In the genomic region with DNA sequence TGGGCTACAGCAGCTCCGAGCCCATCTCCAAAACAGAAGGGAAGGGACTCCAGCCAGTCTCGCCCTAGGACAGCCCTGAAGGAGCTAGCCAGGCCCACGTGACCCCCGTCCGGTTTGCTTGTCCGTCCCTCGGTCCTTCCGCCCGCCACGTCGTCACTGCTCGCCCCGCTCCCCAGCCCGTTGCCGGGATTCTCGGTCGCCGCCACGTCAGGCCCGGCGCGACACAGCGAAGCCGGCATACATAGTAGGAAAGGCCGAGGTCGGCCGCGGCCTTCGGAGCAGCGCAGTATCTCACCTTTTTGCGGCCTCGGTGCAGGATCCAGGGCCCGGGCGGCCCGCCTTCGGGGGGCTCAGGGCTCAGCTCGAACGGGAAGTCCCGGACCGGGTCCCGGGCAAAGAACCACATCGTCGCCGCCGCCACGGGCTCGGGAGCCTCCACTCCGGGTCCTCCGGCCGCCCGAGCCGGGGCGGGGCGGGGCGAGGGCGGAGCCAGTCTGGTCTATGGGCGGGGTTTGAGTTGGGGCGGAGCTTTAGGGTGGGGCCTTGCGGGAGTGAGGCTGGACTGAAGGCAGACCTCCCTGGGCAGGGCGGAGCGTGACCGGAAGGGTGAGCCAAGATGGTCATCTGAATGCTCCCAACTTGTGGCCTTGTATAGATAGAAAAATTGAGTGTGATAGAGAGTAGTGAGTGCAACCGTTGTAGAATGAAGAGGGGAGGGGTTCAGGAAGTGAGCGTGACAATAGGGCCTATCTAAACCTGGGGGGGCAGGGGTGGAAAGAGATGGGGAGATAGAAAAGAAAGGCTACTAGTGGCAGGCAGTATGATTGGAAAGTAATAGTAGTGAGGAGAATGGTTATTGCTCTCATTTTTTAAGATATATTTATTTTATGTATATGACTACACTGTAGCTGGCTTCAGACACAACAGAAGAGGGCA, we compare ENCODE assay signal across 8 mouse cellular contexts. TPM values are rescaled to one million over a fixed set of nuclear protein-coding genes. Genes with fewer than 3 reads are reported as not detected.
DNase-seq lines count a peak whose midpoint lies in the region; ATAC-seq lines count a peak whose summit lies in the region.

A gene (minus strand): TSS at position 495 of the 936 bp plus-strand sequence.

- no peaks in the 10 kb centered on the region for H3K27me3 ChIP-seq in intestine, embryonic 16.5 days (replicated peaks; ENCODE audit: control insufficient read depth, insufficient read depth, low read length)

- DNase-seq in adrenal gland, adult 8-10 months, result peak; percentile 95
- peak; percentile 99 for DNase-seq in embryo, embryonic 9.5 days (ENCODE audit: extremely low spot score)
- DNase-seq in gastrocnemius, postnatal 4 days (ENCODE audit: low spot score in 2 of 2), result peak; percentile 91 to 95
- DNase-seq in left cerebral cortex, postnatal 25 days (ENCODE audit: low spot score in 2 of 2), result peak; percentile 89 to 93
- peak; percentile 88 for DNase-seq in mesoderm, embryonic 11.5 days (ENCODE audit: low read depth, low spot score)
- DNase-seq in right cerebral cortex, postnatal 25 days, result peak; percentile 93
- DNase-seq in urinary bladder, postnatal 4 days (ENCODE audit: low spot score in 2 of 2), result peak; percentile 96 to 98

- no peaks in the 10 kb centered on the region for H3K9me3 ChIP-seq in intestine, embryonic 16.5 days (ENCODE audit: control insufficient read depth, low read length)

- H3K4me1 ChIP-seq in intestine, embryonic 16.5 days (ENCODE audit: control insufficient read depth, insufficient read depth, low read length), result peaks cover 11% of the 10 kb centered on the region

- peak within 1 kb of the TSS; percentile 91 for H3K27ac ChIP-seq in intestine, embryonic 16.5 days (ENCODE audit: low read length)

- peaks cover 6% of the 10 kb centered on the region; the same call in 1 of the 2 replicates for H3K36me3 ChIP-seq in intestine, embryonic 16.5 days (ENCODE audit: control insufficient read depth, insufficient read depth, low read length)

- intact Hi-C loops in left cerebral cortex, postnatal 25 days (cut with DNase I), result loop anchor here (2.0 kb wide), 1 partner anchor 42 kb away; a partner anchor contains a TSS

- H3K4me2 ChIP-seq in intestine, embryonic 16.5 days (ENCODE audit: low read depth, low read length), result peak within 1 kb of the TSS; percentile 90

- peak within 1 kb of the TSS; percentile 80 for H3K4me3 ChIP-seq in intestine, embryonic 16.5 days (ENCODE audit: low read length)

- peak within 1 kb of the TSS; percentile 92 for H3K9ac ChIP-seq in intestine, embryonic 16.5 days (ENCODE audit: low read depth, low read length)

- WGBS in intestine, embryonic 16.5 days, result under 1% methylated on average over 64 of the region's 64 CpGs

- peak; percentile 98 for ATAC-seq in intestine, embryonic 16.5 days

RNA-seq across cellular contexts. Expression of the gene that starts here (rescaled TPM):
- total RNA-seq in adrenal gland, adult 8-10 months (2022), result 100 to 1,000 TPM; 112 to 147 (median 124) TPM
- 10 to 100 TPM; 71.7 to 75.6 TPM for total RNA-seq in gastrocnemius, postnatal 4 days (2021)
- polyA plus RNA-seq in intestine, embryonic 16.5 days (2015; fragmentation: Nextera tagmentation; extraction: Ambion mirVana), result 58.9 and 64.3 TPM in 2 replicates
- 10 to 100 TPM; 82.0 to 86.8 TPM for total RNA-seq in left cerebral cortex, postnatal 25 days (2021)

Comparison
In these comparisons a context has a peak if more than half of its experiments do, and no peak if none do; other contexts are left out.
1. Peak in every context shown above with its lines: DNase-seq, ATAC-seq, H3K4me3 ChIP-seq and H3K27ac ChIP-seq.